Mouse (Mus musculus) intestine, postnatal 0 days (tissue): Measurements from ENCODE around the gene Sbno2. TPM values are rescaled to one million over a fixed set of nuclear protein-coding genes. Genes with fewer than 3 reads are reported as not detected.
A peak's percentile ranks its signal among the peaks of the same experiment; 100 is the strongest.

Experiments used
- ATAC-seq: fragments of 200-750 bp; cut with Nextera tagmentation; 2 replicates; pipeline ENCODE4 v1.8.0; 2017; ENCODE audit warnings: mild to moderate bottlenecking, moderate TSS enrichment, moderate library complexity
- H3K27ac ChIP-seq: fragments of 300-500 bp; sonication (generic); 2 replicates; pipeline ENCODE4 v1.5.1; 2014; ENCODE audit warnings: mild to moderate bottlenecking, low read depth, low read length, moderate library complexity
- H3K27me3 ChIP-seq: fragments of 300-500 bp; sonication (generic); replicated peaks from 2 replicates; pipeline ENCODE4 v1.6.1; 2014; ENCODE audit warnings: low read length, mixed read lengths; ENCODE audit not compliant: control insufficient read depth, insufficient read depth
- H3K36me3 ChIP-seq: fragments of 300-500 bp; sonication (generic); 2 replicates; pipeline ENCODE4 v1.6.1; 2014; ENCODE audit warnings: mild to moderate bottlenecking, moderate library complexity; ENCODE audit not compliant: control insufficient read depth, insufficient read depth
- H3K4me1 ChIP-seq: fragments of 300-500 bp; sonication (generic); replicated peaks from 2 replicates; pipeline ENCODE4 v1.6.1; 2014; ENCODE audit warnings: antibody characterized with exemption, low read length, mixed read lengths; ENCODE audit not compliant: control insufficient read depth, insufficient read depth
- H3K4me2 ChIP-seq: fragments of 300-500 bp; sonication (generic); replicated peaks from 2 replicates; pipeline ENCODE4 v1.6.1; 2014; ENCODE audit warnings: low read depth, mild to moderate bottlenecking, moderate library complexity
- H3K4me3 ChIP-seq: fragments of 300-500 bp; sonication (generic); 2 replicates; pipeline ENCODE4 v1.5.1; 2014; ENCODE audit warnings: low read depth, low read length
- H3K9ac ChIP-seq: fragments of 300-500 bp; sonication (generic); 2 replicates; pipeline ENCODE4 v1.6.1; 2014; ENCODE audit warnings: mild to moderate bottlenecking, low read depth, low read length
- H3K9me3 ChIP-seq: fragments of 300-500 bp; sonication (generic); 2 replicates; pipeline ENCODE4 v1.6.1; 2016; ENCODE audit warnings: mixed run types; ENCODE audit not compliant: control insufficient read depth
- CTCF ChIP-seq: sonication (generic); IDR thresholded peaks from 2 replicates; pipeline ENCODE4 v1.5.1; 2016; ENCODE audit warnings: low read depth, mild to moderate bottlenecking, control low read depth, antibody characterized with exemption, moderate library complexity
- whole genome bisulfite sequencing: fragments of 180-500 bp; shearing (Covaris S2); extraction: QIAGEN DNeasy Blood & Tissue Kit; methylation state at CpG from one replicate; pipeline ENCODE4 v1.1.7; 2014; 5-methylcytosine and 5-hydroxymethylcytosine counted together
- polyA plus RNA-seq: library from polyadenylated mRNA; unstranded; fragments of >200 nt; fragmentation: Nextera tagmentation; extraction: Ambion mirVana; gene quantifications from 2 replicates; pipeline ENCODE4 v1.2.1, GENCODE M21; 2015

The Sbno2 gene
- polyA plus RNA-seq, 1 experiment from 2014 or later, result 9.8 TPM

GRCm38 (mm10) chr10:80092690-80093089, 12.7 kb downstream of the Sbno2 start:
- peaks cover 8% of the 10 kb centered on the region; the same call in 1 of the 2 replicates for H3K36me3 ChIP-seq
- H3K27ac ChIP-seq, result no peak overlapping the region
- WGBS, result 65% methylated on average over 5 of the region's 5 CpGs
- no peak overlapping the region for H3K9ac ChIP-seq
- H3K4me1 ChIP-seq, result peaks cover 9% of the 10 kb centered on the region; the same call in 1 of the 2 replicates
- no peaks in the 10 kb centered on the region for H3K9me3 ChIP-seq
- ATAC-seq, result no peak
- no peak overlapping the region for H3K4me3 ChIP-seq
- H3K4me2 ChIP-seq, result no peak overlapping the region
- no peaks in the 10 kb centered on the region for H3K27me3 ChIP-seq
- no peak for TF ChIP-seq CTCF

- no peak for TF ChIP-seq CTCF
- WGBS, result 87% methylated on average over 6 of the region's 6 CpGs
- Histone ChIP-seq H3K36me3 (peaks cover 15% of the 10 kb centered on the region; the same call in 1 of the 2 replicates), H3K4me3 (no peak overlapping the region), H3K4me1 (no peaks in the 10 kb centered on the region), H3K9me3 (no peaks in the 10 kb centered on the region), H3K27ac (no peak overlapping the region), H3K27me3 (no peaks in the 10 kb centered on the region), H3K9ac (no peak overlapping the region), H3K4me2 (no peak overlapping the region)
- ATAC-seq, result no peak
Observed at GRCm38 (mm10) chr10:80091527-80091926, 13.8 kb downstream of the Sbno2 start.

- Histone ChIP-seq H3K9ac (no peak overlapping the region), H3K4me1 (no peaks in the 10 kb centered on the region), H3K27ac (no peak overlapping the region), H3K4me2 (no peak overlapping the region), H3K36me3 (peaks cover 31% of the 10 kb centered on the region), H3K27me3 (no peaks in the 10 kb centered on the region), H3K9me3 (no peaks in the 10 kb centered on the region), H3K4me3 (no peak overlapping the region)
- WGBS, result 53% methylated on average over 4 of the region's 4 CpGs
- peak; percentile 23 for ATAC-seq
- peak; percentile 52 for TF ChIP-seq CTCF
Observed at GRCm38 (mm10) chr10:80089146-80089545, 16.2 kb downstream of the Sbno2 start.

- TF ChIP-seq CTCF, result no peak
- Histone ChIP-seq H3K4me2 (no peak overlapping the region), H3K36me3 (peaks cover 44% of the 10 kb centered on the region), H3K27me3 (no peaks in the 10 kb centered on the region), H3K4me1 (no peaks in the 10 kb centered on the region), H3K9me3 (no peaks in the 10 kb centered on the region), H3K27ac (no peak overlapping the region), H3K9ac (no peak overlapping the region), H3K4me3 (no peak overlapping the region)
- 83% methylated on average over 8 of the region's 8 CpGs for WGBS
- no peak for ATAC-seq
Observed at GRCm38 (mm10) chr10:80087483-80087882, 17.9 kb downstream of the Sbno2 start.

- H3K4me1 ChIP-seq, result no peaks in the 10 kb centered on the region
- no peak overlapping the region for H3K4me2 ChIP-seq
- no peak for ATAC-seq
- no peaks in the 10 kb centered on the region for H3K9me3 ChIP-seq
- H3K9ac ChIP-seq, result no peak overlapping the region
- TF ChIP-seq CTCF, result no peak
- no peaks in the 10 kb centered on the region for H3K27me3 ChIP-seq
- WGBS, result 78% methylated on average over 3 of the region's 3 CpGs
- no peak overlapping the region for H3K27ac ChIP-seq
- H3K4me3 ChIP-seq, result no peak overlapping the region
- H3K36me3 ChIP-seq, result peaks cover 50% of the 10 kb centered on the region
Observed at GRCm38 (mm10) chr10:80086847-80087246, 18.5 kb downstream of the Sbno2 start.

- Histone ChIP-seq H3K4me1 (no peaks in the 10 kb centered on the region), H3K9ac (no peak overlapping the region), H3K4me2 (no peak overlapping the region), H3K9me3 (no peaks in the 10 kb centered on the region), H3K27me3 (no peaks in the 10 kb centered on the region), H3K36me3 (peaks cover 64% of the 10 kb centered on the region), H3K4me3 (no peak overlapping the region), H3K27ac (no peak overlapping the region)
- no peak for ATAC-seq
- TF ChIP-seq CTCF, result no peak
- 54% methylated on average over 9 of the region's 9 CpGs for WGBS
Observed at GRCm38 (mm10) chr10:80084817-80085487, 20.4 kb downstream of the Sbno2 start.
